Mouse (Mus musculus) liver, adult 2 months (tissue): ENCODE data around the gene Osbpl10.

Experiments
- CTCF ChIP-seq: fragments of 200-500 bp; IDR thresholded peaks from 2 replicates; pipeline ENCODE4 v1.5.1; 2011; ENCODE audit warnings: low read depth, low read length, control low read depth
- POLR2A ChIP-seq: fragments of 200-500 bp; IDR thresholded peaks from 2 replicates; pipeline ENCODE4 v1.6.1; 2011; ENCODE audit warnings: low read length, control low read depth; ENCODE audit not compliant: insufficient read depth; ENCODE audit errors: extremely low read depth

- no peak for TF ChIP-seq POLR2A
- TF ChIP-seq CTCF = no peak
Measured at GRCm38 (mm10) chr9:114995250-114995649, 16.9 kb downstream of the Osbpl10 start.
